Mouse (Mus musculus) limb, embryonic 15.5 days (tissue): Measurements from ENCODE around the gene Fry. TPM values are rescaled to one million over a fixed set of nuclear protein-coding genes. Genes with fewer than 3 reads are reported as not detected.

Experiments used
- ATAC-seq: fragments of 200-750 bp; cut with Nextera tagmentation; 2 replicates; pipeline ENCODE4 v1.8.0; 2017; ENCODE audit warnings: low read depth, moderate TSS enrichment; ENCODE audit not compliant: insufficient number of reproducible peaks, low FRiP score, low TSS enrichment
- H3K27ac ChIP-seq: fragments of 300-500 bp; sonication (generic); 2 replicates; pipeline ENCODE4 v1.5.1; 2015; ENCODE audit warnings: moderate library complexity, mild to moderate bottlenecking, inconsistent platforms
- H3K27me3 ChIP-seq: fragments of 300-500 bp; sonication (generic); 2 replicates; pipeline ENCODE4 v1.6.1; 2015; ENCODE audit warnings: inconsistent platforms
- H3K36me3 ChIP-seq: fragments of 300-500 bp; sonication (generic); 2 replicates; pipeline ENCODE4 v1.6.1; 2015; ENCODE audit warnings: inconsistent platforms
- H3K4me1 ChIP-seq: fragments of 300-500 bp; sonication (generic); 2 replicates; pipeline ENCODE4 v1.6.1; 2015; ENCODE audit warnings: inconsistent platforms
- H3K4me2 ChIP-seq: fragments of 300-500 bp; sonication (generic); 2 replicates; pipeline ENCODE4 v1.6.1; 2015; ENCODE audit warnings: mild to moderate bottlenecking, inconsistent platforms
- H3K4me3 ChIP-seq: fragments of 300-500 bp; sonication (generic); 2 replicates; pipeline ENCODE4 v1.5.1; 2015; ENCODE audit warnings: mild to moderate bottlenecking, inconsistent platforms
- H3K9ac ChIP-seq: fragments of 300-500 bp; sonication (generic); 2 replicates; pipeline ENCODE4 v1.6.1; 2015; ENCODE audit warnings: inconsistent platforms
- H3K9me3 ChIP-seq: fragments of 300-500 bp; sonication (generic); 2 replicates; pipeline ENCODE4 v1.6.1; 2016; ENCODE audit warnings: inconsistent platforms
- WGBS: fragments of 180-500 bp; shearing (Covaris S2); methylation state at CpG from one replicate; pipeline ENCODE4 v1.1.7; 2015; 5-methylcytosine and 5-hydroxymethylcytosine counted together
- polyA plus RNA-seq: library from polyadenylated mRNA; unstranded; fragments of >200 nt; fragmentation: Nextera tagmentation; extraction: Ambion mirVana; gene quantifications from 2 replicates; pipeline ENCODE4 v1.2.1, GENCODE M21; 2015

Gene Fry
- polyA plus RNA-seq, 1 experiment from 2014 or later: 9.5 TPM

DNA sequence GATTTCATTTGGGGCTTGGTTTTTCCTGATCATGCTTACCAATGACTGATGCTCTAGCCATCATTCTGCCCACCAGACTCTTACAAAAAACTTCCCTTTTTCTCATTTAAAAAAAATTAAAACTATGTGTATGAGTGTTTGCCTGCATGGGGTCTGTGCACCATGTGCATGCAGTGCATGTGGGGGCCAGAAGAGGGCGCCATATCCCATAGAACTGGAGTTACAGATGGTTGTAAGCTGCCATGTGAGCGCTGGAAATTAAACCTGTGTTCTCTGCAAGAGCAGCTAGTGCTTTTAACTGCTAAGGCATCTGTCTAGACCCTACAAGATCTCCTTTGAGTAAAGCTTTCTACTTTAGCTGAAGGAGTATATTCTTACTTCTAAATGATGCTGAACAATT lies 162.6 kb downstream of the Fry start:
- ATAC-seq: no peak
- no peak overlapping the region for H3K9ac ChIP-seq
- H3K36me3 ChIP-seq: no peaks in the 10 kb centered on the region
- no peak overlapping the region for H3K27ac ChIP-seq
- no peaks in the 10 kb centered on the region for H3K27me3 ChIP-seq
- no peak overlapping the region for H3K4me2 ChIP-seq
- 86% methylated on average over 2 of the region's 2 CpGs for WGBS
- 0 out of 2 replicates have a peak, but pooled peaks cover 5% of the 10 kb centered on the region for H3K4me1 ChIP-seq
- no peak overlapping the region for H3K4me3 ChIP-seq
- no peaks in the 10 kb centered on the region for H3K9me3 ChIP-seq

DNA sequence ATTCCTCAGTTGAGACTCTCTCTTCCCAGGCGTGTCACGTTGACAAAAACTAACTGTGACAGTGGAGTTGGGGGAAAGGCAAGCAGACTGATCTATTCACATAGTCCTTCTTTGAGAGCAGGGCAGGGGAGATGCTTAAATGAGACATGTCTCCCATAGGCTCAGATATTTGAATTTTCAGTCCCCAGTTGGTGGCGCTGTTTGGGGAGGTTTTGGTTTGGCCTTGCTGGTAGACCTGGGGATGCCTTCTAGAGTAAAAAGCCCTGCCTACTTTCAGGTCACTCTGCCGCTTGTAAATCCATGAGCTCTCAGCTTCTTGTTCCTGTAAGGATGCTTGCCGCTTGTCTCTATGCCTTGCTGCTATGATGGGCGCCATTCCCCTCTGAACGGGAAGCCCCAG lies 163.6 kb downstream of the Fry start:
- Histone ChIP-seq H3K27me3 (no peaks in the 10 kb centered on the region), H3K36me3 (no peaks in the 10 kb centered on the region), H3K4me2 (no peak overlapping the region), H3K27ac (no peak overlapping the region), H3K9me3 (no peaks in the 10 kb centered on the region), H3K4me3 (no peak overlapping the region), H3K4me1 (0 out of 2 replicates have a peak, but pooled peaks cover 5% of the 10 kb centered on the region), H3K9ac (no peak overlapping the region)
- ATAC-seq: no peak
- WGBS: 87% methylated on average over 7 of the region's 7 CpGs

DNA sequence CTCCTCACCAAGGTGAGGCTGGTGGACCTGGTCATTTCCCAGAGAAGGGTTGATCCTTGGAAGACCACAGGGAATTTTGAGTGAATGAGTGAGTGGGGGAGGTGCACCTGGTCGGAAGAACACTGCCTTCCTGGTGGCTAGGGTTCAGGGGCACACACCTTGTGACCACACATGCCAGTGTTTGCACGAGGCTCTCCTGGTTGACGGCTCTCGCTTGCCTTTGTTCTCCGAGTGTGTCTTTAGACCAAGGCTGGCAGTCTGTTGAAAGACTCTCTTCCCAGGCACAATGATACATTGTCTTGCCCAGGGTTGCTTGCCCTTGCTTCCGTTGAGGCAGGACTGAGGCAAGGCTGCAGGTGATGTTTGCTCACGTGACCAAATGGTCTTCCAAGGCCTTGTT lies 169.5 kb downstream of the Fry start:
- no peak overlapping the region for H3K27ac ChIP-seq
- H3K4me3 ChIP-seq: no peak overlapping the region
- H3K4me2 ChIP-seq: no peak overlapping the region
- no peaks in the 10 kb centered on the region for H3K4me1 ChIP-seq
- no peaks in the 10 kb centered on the region for H3K36me3 ChIP-seq
- H3K27me3 ChIP-seq: no peaks in the 10 kb centered on the region
- ATAC-seq: no peak
- no peak overlapping the region for H3K9ac ChIP-seq
- H3K9me3 ChIP-seq: no peaks in the 10 kb centered on the region
- WGBS: 79% methylated on average over 7 of the region's 7 CpGs

DNA sequence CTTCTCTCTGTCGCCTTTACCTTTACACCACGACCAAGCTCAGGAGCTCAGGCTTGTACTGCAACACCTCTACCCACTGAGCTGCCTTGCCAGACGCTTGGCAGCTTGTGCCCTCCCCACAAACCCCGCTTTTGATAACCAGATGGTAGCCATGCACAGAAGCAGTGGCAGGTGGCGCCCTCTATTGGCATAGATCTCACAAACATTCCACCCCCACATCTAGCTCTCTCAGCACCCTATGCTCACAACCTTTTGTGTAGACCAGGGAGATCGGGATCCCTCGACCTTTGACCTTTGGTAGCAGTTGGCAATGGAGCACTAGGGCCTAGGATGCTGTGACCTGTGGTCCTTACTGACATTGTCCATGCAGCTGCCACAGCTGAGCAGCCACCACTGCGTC lies 171.2 kb downstream of the Fry start:
- H3K27me3 ChIP-seq: no peaks in the 10 kb centered on the region
- H3K36me3 ChIP-seq: no peaks in the 10 kb centered on the region
- H3K9ac ChIP-seq: no peak overlapping the region
- H3K9me3 ChIP-seq: no peaks in the 10 kb centered on the region
- no peak overlapping the region for H3K4me2 ChIP-seq
- no peak overlapping the region for H3K27ac ChIP-seq
- H3K4me1 ChIP-seq: no peaks in the 10 kb centered on the region
- WGBS: 79% methylated on average over 8 of the region's 8 CpGs
- no peak overlapping the region for H3K4me3 ChIP-seq
- ATAC-seq: no peak

DNA sequence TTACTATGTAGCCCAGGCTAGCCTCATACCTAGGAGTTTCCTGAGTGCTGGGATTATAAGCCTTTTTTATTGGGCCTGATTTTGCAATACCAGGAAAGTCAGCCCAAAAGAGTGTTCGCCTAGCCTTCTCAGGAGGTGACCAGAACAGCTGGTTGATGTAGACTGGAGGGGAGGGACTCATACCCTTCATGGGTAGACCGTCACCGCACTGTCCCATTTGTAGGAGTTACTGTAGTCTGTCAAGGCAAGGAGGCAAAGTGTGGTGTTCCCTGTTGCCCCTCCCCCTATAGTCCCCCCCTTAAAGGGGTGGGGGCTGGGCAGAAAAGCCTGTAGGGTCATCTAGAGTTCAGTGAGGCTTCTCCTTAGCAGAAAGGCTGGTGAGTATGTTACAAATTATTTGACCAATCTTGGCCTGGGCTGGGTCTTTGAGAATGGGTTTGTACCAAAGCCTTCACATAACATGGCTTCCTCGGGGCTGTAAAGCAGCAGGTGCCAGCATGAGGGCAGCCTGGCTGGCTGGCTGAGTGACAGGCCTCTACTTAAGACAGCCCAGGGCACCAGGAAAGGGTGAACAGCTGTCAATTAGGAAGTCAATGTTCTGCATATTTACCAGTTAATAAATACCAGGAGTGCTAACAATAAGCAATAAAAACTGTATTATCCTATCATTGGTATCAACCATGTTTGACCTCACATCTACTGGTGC lies 172.2 kb downstream of the Fry start:
- H3K4me1 ChIP-seq: peaks cover 8% of the 10 kb centered on the region
- no peaks in the 10 kb centered on the region for H3K36me3 ChIP-seq
- no peak overlapping the region for H3K27ac ChIP-seq
- H3K27me3 ChIP-seq: no peaks in the 10 kb centered on the region
- no peak overlapping the region for H3K9ac ChIP-seq
- no peak overlapping the region for H3K4me2 ChIP-seq
- no peaks in the 10 kb centered on the region for H3K9me3 ChIP-seq
- 74% methylated on average over 4 of the region's 4 CpGs for WGBS
- 0 out of 2 replicates have a peak, but pooled peaks have one; percentile 21 for ATAC-seq
- no peak overlapping the region for H3K4me3 ChIP-seq

DNA sequence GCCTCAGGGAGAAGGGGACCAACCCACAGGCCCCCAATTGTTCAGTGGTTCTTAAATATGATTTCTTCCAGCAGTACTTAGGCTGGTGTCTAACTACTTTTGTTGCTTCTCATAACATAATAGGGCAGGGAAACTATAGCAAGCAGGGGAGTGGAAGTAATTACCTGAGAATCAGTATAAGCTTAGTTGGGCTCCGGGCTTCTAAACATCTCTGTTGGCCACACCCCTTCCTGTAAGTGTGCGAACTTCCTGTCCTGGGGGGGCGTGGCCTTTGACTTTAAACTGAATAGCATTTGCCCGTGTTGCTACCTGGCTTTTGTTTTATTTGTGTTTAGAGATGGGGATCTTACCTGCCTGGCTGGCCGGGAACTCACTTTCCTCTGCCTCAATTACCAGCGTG lies 172.8 kb downstream of the Fry start:
- Histone ChIP-seq H3K4me1 (peaks cover 8% of the 10 kb centered on the region), H3K9me3 (no peaks in the 10 kb centered on the region), H3K4me3 (no peak overlapping the region), H3K27me3 (no peaks in the 10 kb centered on the region), H3K4me2 (no peak overlapping the region), H3K27ac (no peak overlapping the region), H3K9ac (no peak overlapping the region), H3K36me3 (no peaks in the 10 kb centered on the region)
- 78% methylated on average over 6 of the region's 6 CpGs for WGBS
- ATAC-seq: no peak

DNA sequence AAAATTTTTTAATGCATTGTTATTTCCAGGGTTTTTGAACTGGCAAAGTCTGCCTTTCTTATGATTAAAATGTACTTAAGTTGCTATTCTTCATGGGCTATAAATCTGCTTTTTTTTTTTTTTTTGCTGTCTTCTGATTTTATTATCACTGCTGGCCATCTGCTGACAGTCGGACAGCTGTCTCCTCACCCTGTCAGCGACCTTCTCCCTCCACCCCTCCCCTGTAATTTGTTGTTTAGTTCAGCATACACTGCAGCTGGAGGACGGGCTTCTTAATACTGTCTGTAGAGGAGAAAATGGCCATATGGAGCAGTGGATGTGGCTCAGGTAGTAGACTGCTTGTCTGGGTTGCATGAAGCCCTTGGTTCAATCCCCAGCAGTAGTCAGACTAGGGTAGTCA lies 173.7 kb downstream of the Fry start:
- no peaks in the 10 kb centered on the region for H3K36me3 ChIP-seq
- no peak for ATAC-seq
- no peak overlapping the region for H3K4me2 ChIP-seq
- no peaks in the 10 kb centered on the region for H3K9me3 ChIP-seq
- H3K27me3 ChIP-seq: no peaks in the 10 kb centered on the region
- H3K9ac ChIP-seq: no peak overlapping the region
- 42% methylated on average over 3 of the region's 3 CpGs for WGBS
- H3K4me3 ChIP-seq: no peak overlapping the region
- no peak overlapping the region for H3K27ac ChIP-seq
- peaks cover 8% of the 10 kb centered on the region for H3K4me1 ChIP-seq

DNA sequence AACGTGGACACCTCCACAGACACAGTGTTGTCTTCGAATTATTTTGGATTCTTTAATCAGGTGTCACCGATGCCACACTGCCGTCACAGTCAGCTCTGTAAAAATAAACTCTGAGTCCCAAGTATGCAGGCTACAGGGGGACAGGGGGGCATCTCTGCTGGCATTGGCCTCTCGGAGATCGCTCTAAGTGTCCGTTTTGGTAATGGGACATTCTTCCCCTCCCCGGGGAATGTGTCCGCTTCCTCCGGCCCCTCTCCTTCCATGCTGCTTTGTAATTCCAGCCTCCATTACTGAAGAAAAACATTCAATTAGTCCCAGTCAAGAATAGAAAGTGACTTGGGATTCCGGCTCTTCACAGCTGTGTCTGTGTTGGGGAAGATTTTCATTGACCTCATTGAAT lies 175.9 kb downstream of the Fry start:
- peaks cover 8% of the 10 kb centered on the region for H3K4me1 ChIP-seq
- H3K4me3 ChIP-seq: no peak overlapping the region
- H3K4me2 ChIP-seq: no peak overlapping the region
- 68% methylated on average over 11 of the region's 11 CpGs for WGBS
- H3K9ac ChIP-seq: no peak overlapping the region
- 0 out of 2 replicates have a peak overlapping the region, but pooled peaks have one; percentile 11 for H3K27ac ChIP-seq
- no peaks in the 10 kb centered on the region for H3K9me3 ChIP-seq
- ATAC-seq: no peak
- no peaks in the 10 kb centered on the region for H3K27me3 ChIP-seq
- no peaks in the 10 kb centered on the region for H3K36me3 ChIP-seq

DNA sequence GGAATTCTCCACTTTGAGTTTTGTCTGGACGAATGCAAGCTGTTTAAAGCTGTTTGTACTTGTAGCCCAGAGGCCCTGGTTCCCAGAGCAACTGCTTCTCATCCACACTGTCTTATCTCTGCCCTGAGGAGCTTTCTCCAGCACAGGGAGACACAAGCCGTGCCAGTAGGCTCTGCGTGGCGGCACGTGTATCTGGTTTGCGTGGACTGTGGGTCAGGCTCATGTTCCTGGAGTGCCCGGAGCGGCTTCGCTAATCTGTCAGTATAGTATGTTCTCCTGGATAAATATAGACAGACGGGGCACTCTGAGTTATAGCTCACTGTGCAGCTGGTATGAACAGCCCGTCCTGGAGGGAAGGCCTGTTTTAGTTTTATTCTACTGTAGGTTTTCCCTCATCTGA lies 176.7 kb downstream of the Fry start:
- Histone ChIP-seq H3K9me3 (no peaks in the 10 kb centered on the region), H3K36me3 (no peaks in the 10 kb centered on the region), H3K4me2 (0 out of 2 replicates have a peak overlapping the region, but pooled peaks have one; percentile 10), H3K27ac (peak overlapping the region; percentile 55), H3K4me1 (peaks cover 8% of the 10 kb centered on the region), H3K27me3 (no peaks in the 10 kb centered on the region), H3K9ac (no peak overlapping the region), H3K4me3 (no peak overlapping the region)
- no peak for ATAC-seq
- WGBS: 44% methylated on average over 11 of the region's 11 CpGs

DNA sequence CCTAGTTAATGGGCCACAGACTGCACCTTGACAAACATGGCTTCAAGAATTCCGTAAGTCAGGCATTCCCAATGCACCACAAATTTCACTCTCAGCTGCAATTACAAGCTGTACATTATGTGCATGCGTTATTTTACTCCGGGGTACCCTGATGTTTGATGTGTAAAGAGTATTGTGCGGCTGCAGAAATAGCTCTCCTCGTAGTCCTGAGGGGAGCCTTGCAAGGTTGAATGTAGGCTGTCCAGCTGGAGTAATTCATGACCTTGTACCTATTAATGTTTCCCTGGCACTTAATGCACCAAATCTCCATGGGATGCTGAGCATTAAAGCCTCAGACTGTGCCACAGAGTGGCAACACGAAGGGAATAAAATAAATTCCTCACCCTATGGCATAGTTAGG lies 180.5 kb downstream of the Fry start:
- ATAC-seq: no peak
- no peaks in the 10 kb centered on the region for H3K27me3 ChIP-seq
- H3K4me2 ChIP-seq: no peak overlapping the region
- WGBS: 57% methylated on average over 6 of the region's 6 CpGs
- peaks cover 8% of the 10 kb centered on the region for H3K4me1 ChIP-seq
- H3K9me3 ChIP-seq: no peaks in the 10 kb centered on the region
- no peak overlapping the region for H3K4me3 ChIP-seq
- H3K36me3 ChIP-seq: no peaks in the 10 kb centered on the region
- no peak overlapping the region for H3K27ac ChIP-seq
- no peak overlapping the region for H3K9ac ChIP-seq

DNA sequence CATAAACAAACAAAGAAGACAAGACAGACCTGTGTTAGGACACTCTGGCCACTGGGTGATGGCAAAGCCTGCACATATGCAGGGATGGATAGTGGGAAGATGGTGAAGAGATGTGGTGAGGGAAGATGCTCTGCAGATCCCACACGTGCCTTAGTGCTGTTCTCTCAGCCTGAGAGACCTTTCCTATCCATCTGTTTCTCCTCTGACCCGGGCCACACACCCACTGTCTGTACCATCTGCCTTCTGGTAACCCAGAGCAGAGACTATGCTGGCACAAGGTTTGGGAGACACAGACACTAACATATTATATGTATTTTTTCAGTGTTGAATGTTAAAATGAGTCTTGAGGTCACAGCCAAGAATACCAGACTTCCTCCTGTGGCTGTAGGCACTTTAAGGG lies 183.7 kb downstream of the Fry start:
- Histone ChIP-seq H3K27ac (no peak overlapping the region), H3K36me3 (no peaks in the 10 kb centered on the region), H3K9me3 (no peaks in the 10 kb centered on the region), H3K4me2 (no peak overlapping the region), H3K9ac (no peak overlapping the region), H3K4me1 (no peaks in the 10 kb centered on the region), H3K4me3 (no peak overlapping the region), H3K27me3 (no peaks in the 10 kb centered on the region)
- ATAC-seq: no peak
- WGBS: 70% methylated on average over 2 of the region's 2 CpGs

DNA sequence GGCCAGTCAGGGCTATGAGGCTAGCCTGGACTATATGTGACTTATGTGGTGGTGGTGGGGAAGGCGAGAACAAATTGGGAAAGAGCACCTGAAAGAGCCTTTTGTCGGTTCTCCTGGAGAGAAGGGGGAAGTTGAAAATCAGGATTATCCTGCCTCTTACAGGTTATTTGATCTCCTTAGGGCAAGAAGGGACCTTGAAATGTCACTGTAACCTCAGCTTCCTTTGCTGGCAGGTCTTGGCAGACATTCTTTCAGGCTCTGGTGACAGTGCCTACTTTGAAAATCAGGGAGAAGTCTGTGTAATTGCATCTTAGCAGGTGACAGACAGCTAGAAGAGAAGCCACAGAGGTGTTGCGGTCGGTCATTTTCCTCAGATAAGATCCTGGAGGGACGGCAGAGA lies 184.6 kb downstream of the Fry start:
- WGBS: 49% methylated on average over 5 of the region's 5 CpGs
- Histone ChIP-seq H3K36me3 (no peaks in the 10 kb centered on the region), H3K27me3 (no peaks in the 10 kb centered on the region), H3K4me1 (no peaks in the 10 kb centered on the region), H3K4me3 (no peak overlapping the region), H3K9ac (no peak overlapping the region), H3K27ac (no peak overlapping the region), H3K4me2 (no peak overlapping the region), H3K9me3 (no peaks in the 10 kb centered on the region)
- ATAC-seq: no peak

DNA sequence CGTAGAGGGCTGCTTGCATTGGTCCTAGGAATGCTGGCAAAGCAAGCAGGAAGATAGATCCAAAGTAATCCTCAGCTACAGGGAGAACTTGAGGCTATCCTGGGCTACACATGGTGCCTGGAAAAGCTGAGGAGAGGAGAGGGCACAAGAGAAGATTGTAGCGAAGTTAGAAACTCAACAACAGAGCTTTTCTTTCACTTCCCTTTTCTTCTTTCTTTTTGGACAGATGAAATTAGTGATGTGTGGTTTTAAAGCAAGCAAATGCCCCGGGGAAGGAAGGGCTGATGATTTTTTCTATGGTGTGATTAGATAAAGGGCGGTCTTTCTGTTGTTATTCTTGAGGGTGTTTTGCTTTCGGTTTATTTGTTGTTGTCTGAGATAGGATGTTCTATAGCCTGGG lies 188.1 kb downstream of the Fry start:
- H3K36me3 ChIP-seq: 0 out of 2 replicates have a peak, but pooled peaks cover 3% of the 10 kb centered on the region
- WGBS: 82% methylated on average over 5 of the region's 5 CpGs
- no peak overlapping the region for H3K9ac ChIP-seq
- no peaks in the 10 kb centered on the region for H3K4me1 ChIP-seq
- no peak overlapping the region for H3K4me2 ChIP-seq
- no peaks in the 10 kb centered on the region for H3K27me3 ChIP-seq
- H3K9me3 ChIP-seq: no peaks in the 10 kb centered on the region
- no peak overlapping the region for H3K27ac ChIP-seq
- H3K4me3 ChIP-seq: no peak overlapping the region
- ATAC-seq: no peak
